Mouse (Mus musculus): ENCODE measurements at regions not wholly inside any gene's neighbourhood (a gene's known extent, or its start where the extent isn't known, plus 50 kb on each side); places are given as distances from the start of the nearest gene placed in this dataset.

GRCm38 (mm10) chr9:50257162-50257561, 87.6 kb downstream of the Rpl10-ps3 start:
- Histone ChIP-seq H3K4me3 (ENCODE audit: low read depth, low read length) (no peak overlapping the region), H3K27ac (ENCODE audit: low read depth, low read length) (no peak overlapping the region), H3K9ac (ENCODE audit: low read depth, low read length) (no peak overlapping the region), H3K9me3 (ENCODE audit: control insufficient read depth) (no peaks in the 10 kb centered on the region), H3K27me3 (replicated peaks; ENCODE audit: control insufficient read depth, insufficient read depth, low read length) (no peaks in the 10 kb centered on the region), H3K4me1 (replicated peaks; ENCODE audit: control insufficient read depth, insufficient read depth, low read length) (no peaks in the 10 kb centered on the region), H3K36me3 (ENCODE audit: control insufficient read depth, insufficient read depth) (no peaks in the 10 kb centered on the region), H3K4me2 (replicated peaks; ENCODE audit: low read depth) (no peak overlapping the region)
- no peak for TF ChIP-seq CTCF (IDR thresholded peaks at IDR 0.05; ENCODE audit: low read depth)
- 72% methylated on average over 3 of the region's 3 CpGs for WGBS
- no peak for ATAC-seq

GRCm38 (mm10) chr9:50244982-50245671, 99.6 kb downstream of the Rpl10-ps3 start:
- no peak for TF ChIP-seq CTCF (IDR thresholded peaks at IDR 0.05; ENCODE audit: low read depth)
- 33% methylated on average over 5 of the region's 5 CpGs for WGBS
- H3K4me2 ChIP-seq (replicated peaks; ENCODE audit: low read depth): no peak overlapping the region
- H3K36me3 ChIP-seq (ENCODE audit: control insufficient read depth, insufficient read depth): no peaks in the 10 kb centered on the region
- H3K27ac ChIP-seq (ENCODE audit: low read depth, low read length): no peak overlapping the region
- no peaks in the 10 kb centered on the region for H3K9me3 ChIP-seq (ENCODE audit: control insufficient read depth)
- no peak for ATAC-seq
- H3K4me1 ChIP-seq (replicated peaks; ENCODE audit: control insufficient read depth, insufficient read depth, low read length): no peaks in the 10 kb centered on the region
- H3K9ac ChIP-seq (ENCODE audit: low read depth, low read length): no peak overlapping the region
- H3K4me3 ChIP-seq (ENCODE audit: low read depth, low read length): no peak overlapping the region
- H3K27me3 ChIP-seq (replicated peaks; ENCODE audit: control insufficient read depth, insufficient read depth, low read length): no peaks in the 10 kb centered on the region

GRCm38 (mm10) chr9:50240923-50241322, 103.8 kb downstream of the Rpl10-ps3 start:
- WGBS: 51% methylated on average over 8 of the region's 8 CpGs
- TF ChIP-seq CTCF (IDR thresholded peaks at IDR 0.05; ENCODE audit: low read depth): no peak

GRCm38 (mm10) chr9:50235908-50236307, 108.9 kb downstream of the Rpl10-ps3 start:
- ATAC-seq: no peak
- H3K4me1 ChIP-seq (replicated peaks; ENCODE audit: control insufficient read depth, insufficient read depth, low read length): no peaks in the 10 kb centered on the region
- H3K9me3 ChIP-seq (ENCODE audit: control insufficient read depth): no peaks in the 10 kb centered on the region
- TF ChIP-seq CTCF (IDR thresholded peaks at IDR 0.05; ENCODE audit: low read depth): no peak
- WGBS: 46% methylated on average over 1 of the region's 1 CpGs
- no peak overlapping the region for H3K4me3 ChIP-seq (ENCODE audit: low read depth, low read length)
- H3K27me3 ChIP-seq (replicated peaks; ENCODE audit: control insufficient read depth, insufficient read depth, low read length): no peaks in the 10 kb centered on the region
- H3K9ac ChIP-seq (ENCODE audit: low read depth, low read length): no peak overlapping the region
- H3K4me2 ChIP-seq (replicated peaks; ENCODE audit: low read depth): no peak overlapping the region
- H3K36me3 ChIP-seq (ENCODE audit: control insufficient read depth, insufficient read depth): no peaks in the 10 kb centered on the region
- H3K27ac ChIP-seq (ENCODE audit: low read depth, low read length): no peak overlapping the region

More at GRCm38 (mm10) chr9:50240923-50241322, 103.8 kb downstream of the Rpl10-ps3 start:
- no peaks in the 10 kb centered on the region for H3K36me3 ChIP-seq (ENCODE audit: control insufficient read depth, insufficient read depth)
- H3K4me1 ChIP-seq (replicated peaks; ENCODE audit: control insufficient read depth, insufficient read depth, low read length): no peaks in the 10 kb centered on the region
- H3K27me3 ChIP-seq (replicated peaks; ENCODE audit: control insufficient read depth, insufficient read depth, low read length): no peaks in the 10 kb centered on the region
- no peak overlapping the region for H3K27ac ChIP-seq (ENCODE audit: low read depth, low read length)
- no peak for ATAC-seq
- H3K9ac ChIP-seq (ENCODE audit: low read depth, low read length): no peak overlapping the region
- no peak overlapping the region for H3K4me3 ChIP-seq (ENCODE audit: low read depth, low read length)
- H3K9me3 ChIP-seq (ENCODE audit: control insufficient read depth): no peaks in the 10 kb centered on the region
- no peak overlapping the region for H3K4me2 ChIP-seq (replicated peaks; ENCODE audit: low read depth)

- H3K4me3 ChIP-seq (ENCODE audit: low read depth, low read length): no peak overlapping the region
- WGBS: 78% methylated on average over 6 of the region's 6 CpGs
- no peaks in the 10 kb centered on the region for H3K4me1 ChIP-seq (replicated peaks; ENCODE audit: control insufficient read depth, insufficient read depth, low read length)
- no peak for ATAC-seq
- H3K27ac ChIP-seq (ENCODE audit: low read depth, low read length): no peak overlapping the region
- H3K4me2 ChIP-seq (replicated peaks; ENCODE audit: low read depth): no peak overlapping the region
- no peaks in the 10 kb centered on the region for H3K9me3 ChIP-seq (ENCODE audit: control insufficient read depth)
- H3K36me3 ChIP-seq (ENCODE audit: control insufficient read depth, insufficient read depth): no peaks in the 10 kb centered on the region
- H3K27me3 ChIP-seq (replicated peaks; ENCODE audit: control insufficient read depth, insufficient read depth, low read length): no peaks in the 10 kb centered on the region
- no peak; the same call in 1 of the 2 replicates for TF ChIP-seq CTCF (IDR thresholded peaks at IDR 0.05; ENCODE audit: low read depth)
- H3K9ac ChIP-seq (ENCODE audit: low read depth, low read length): no peak overlapping the region
Measured at GRCm38 (mm10) chr9:50234655-50235054, 110.1 kb downstream of the Rpl10-ps3 start.

- Histone ChIP-seq H3K4me1 (replicated peaks; ENCODE audit: control insufficient read depth, insufficient read depth, low read length) (no peaks in the 10 kb centered on the region), H3K27me3 (replicated peaks; ENCODE audit: control insufficient read depth, insufficient read depth, low read length) (no peaks in the 10 kb centered on the region), H3K9me3 (ENCODE audit: control insufficient read depth) (no peaks in the 10 kb centered on the region), H3K27ac (ENCODE audit: low read depth, low read length) (no peak overlapping the region), H3K4me3 (ENCODE audit: low read depth, low read length) (no peak overlapping the region), H3K9ac (ENCODE audit: low read depth, low read length) (no peak overlapping the region), H3K36me3 (ENCODE audit: control insufficient read depth, insufficient read depth) (no peaks in the 10 kb centered on the region), H3K4me2 (replicated peaks; ENCODE audit: low read depth) (no peak overlapping the region)
- ATAC-seq: no peak
- TF ChIP-seq CTCF (IDR thresholded peaks at IDR 0.05; ENCODE audit: low read depth): no peak
- 77% methylated on average over 4 of the region's 4 CpGs for WGBS
Measured at GRCm38 (mm10) chr9:50232958-50233510, 111.7 kb downstream of the Rpl10-ps3 start.

Measured in intestine, postnatal 0 days (tissue).